Mouse (Mus musculus): ENCODE results near the gene Ppm1k.

DNA sequence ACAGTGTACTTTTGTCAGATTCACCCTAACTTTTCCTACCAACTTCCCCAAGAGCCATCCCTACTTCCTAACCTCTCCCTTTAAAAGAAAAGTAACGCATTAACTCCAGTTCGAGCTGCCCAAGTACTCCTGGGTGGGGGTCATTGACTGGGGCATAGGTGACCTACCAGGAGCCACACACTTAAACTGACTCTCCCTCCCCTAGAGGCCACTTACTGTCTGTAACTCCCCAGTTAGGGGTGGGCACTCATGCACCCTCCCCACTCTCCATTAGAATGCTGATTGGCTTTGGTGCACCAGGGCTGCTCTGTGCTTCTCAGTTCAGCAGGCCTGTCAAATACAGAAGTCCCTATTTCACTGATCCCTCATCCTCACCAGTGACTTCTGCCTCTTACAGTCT is 8.3 kb downstream of the Ppm1k start:
- TF ChIP-seq CTCF (IDR thresholded peaks at IDR 0.05; ENCODE audit: low read depth, low read length), result no peak
- no peak for TF ChIP-seq TAL1 (conservative IDR thresholded peaks at IDR 0.05; ENCODE audit: low read depth, low read length)
- TF ChIP-seq GATA1 (IDR thresholded peaks at IDR 0.05; ENCODE audit: borderline replicate concordance, low read length), result no peak
